Mouse (Mus musculus) stomach, postnatal 0 days (tissue): ENCODE measurements around the gene Mettl21a.

Experiments used
- CTCF ChIP-seq: IDR thresholded peaks from 2 replicates; pipeline ENCODE4 v1.5.1; 2016; ENCODE audit warnings: antibody characterized with exemption, low read depth, mild to moderate bottlenecking, moderate library complexity
- EP300 ChIP-seq: optimal IDR thresholded peaks from 2 replicates; pipeline ENCODE3; 2016; ENCODE audit warnings: antibody characterized with exemption

GRCm38 (mm10) chr1:64560105-64560504, 56.9 kb downstream of the Mettl21a start:
- no peak for TF ChIP-seq EP300
- no peak for TF ChIP-seq CTCF
